Mouse (Mus musculus) erythroblast, embryonic 14.5 days (primary cell): ENCODE results near the gene Azin2. TPM values are rescaled to one million over a fixed set of nuclear protein-coding genes. Genes with fewer than 3 reads are reported as not detected.

Experiments
- H3K27me3 ChIP-seq: 2 replicates; pipeline ENCODE4 v1.6.1; 2012; ENCODE audit warnings: inconsistent platforms; ENCODE audit not compliant: control insufficient read depth
- H3K36me3 ChIP-seq: 2 replicates; pipeline ENCODE4 v1.6.1; 2012; ENCODE audit warnings: mild to moderate bottlenecking, inconsistent platforms; ENCODE audit not compliant: control insufficient read depth
- H3K4me1 ChIP-seq: 2 replicates; pipeline ENCODE4 v1.6.1; 2012; ENCODE audit warnings: inconsistent platforms; ENCODE audit not compliant: control insufficient read depth
- H3K4me3 ChIP-seq: replicated peaks from 2 replicates; pipeline ENCODE3; 2012; ENCODE audit warnings: moderate library complexity, mild to moderate bottlenecking, inconsistent platforms
- H3K9me3 ChIP-seq: 2 replicates; pipeline ENCODE4 v1.6.1; 2012; ENCODE audit warnings: low read length, inconsistent platforms, mixed read lengths; ENCODE audit not compliant: control insufficient read depth
- GATA1 ChIP-seq: IDR thresholded peaks from 2 replicates; pipeline ENCODE4 v1.6.1; 2012; ENCODE audit warnings: low read length, inconsistent platforms, mixed read lengths
- TAL1 ChIP-seq: IDR thresholded peaks from 3 replicates; pipeline ENCODE4 v1.6.1; 2012; ENCODE audit warnings: low read length, inconsistent platforms, mixed read lengths
- polyA plus RNA-seq: library from polyadenylated mRNA; stranded (reverse); fragments of >175 nt; gene quantifications from 2 replicates; pipeline ENCODE4 v1.2.3, GENCODE M21; 2012

Gene Azin2
- polyA plus RNA-seq, 1 experiment, result not detected

DNA sequence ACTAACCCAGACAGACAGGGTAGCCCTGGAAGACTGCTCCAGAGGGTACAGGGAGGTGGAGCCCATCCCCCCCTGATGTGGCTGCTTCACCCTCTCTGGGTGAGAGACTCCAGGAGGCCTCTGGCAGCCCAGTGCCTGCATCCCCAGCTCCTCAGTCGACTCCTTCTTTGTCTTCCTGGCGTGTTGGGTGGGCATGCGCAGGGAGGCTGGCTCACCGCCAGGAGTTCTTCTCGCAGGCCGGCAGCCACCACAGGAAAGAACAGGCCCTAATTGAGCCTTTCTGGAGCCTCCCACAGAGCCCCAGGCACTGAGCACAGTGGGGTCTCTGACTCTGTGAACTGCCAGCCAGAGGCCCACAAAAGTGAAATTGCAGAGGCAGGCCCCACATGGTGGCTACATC is 62.9 kb downstream of the Azin2 start:
- TF ChIP-seq TAL1 (no peak), GATA1 (no peak)
- no peaks in the 10 kb centered on the region for H3K36me3 ChIP-seq
- H3K9me3 ChIP-seq, result no peaks in the 10 kb centered on the region
- H3K4me1 ChIP-seq, result no peaks in the 10 kb centered on the region
- no peak overlapping the region for H3K4me3 ChIP-seq
- H3K27me3 ChIP-seq, result no peaks in the 10 kb centered on the region

DNA sequence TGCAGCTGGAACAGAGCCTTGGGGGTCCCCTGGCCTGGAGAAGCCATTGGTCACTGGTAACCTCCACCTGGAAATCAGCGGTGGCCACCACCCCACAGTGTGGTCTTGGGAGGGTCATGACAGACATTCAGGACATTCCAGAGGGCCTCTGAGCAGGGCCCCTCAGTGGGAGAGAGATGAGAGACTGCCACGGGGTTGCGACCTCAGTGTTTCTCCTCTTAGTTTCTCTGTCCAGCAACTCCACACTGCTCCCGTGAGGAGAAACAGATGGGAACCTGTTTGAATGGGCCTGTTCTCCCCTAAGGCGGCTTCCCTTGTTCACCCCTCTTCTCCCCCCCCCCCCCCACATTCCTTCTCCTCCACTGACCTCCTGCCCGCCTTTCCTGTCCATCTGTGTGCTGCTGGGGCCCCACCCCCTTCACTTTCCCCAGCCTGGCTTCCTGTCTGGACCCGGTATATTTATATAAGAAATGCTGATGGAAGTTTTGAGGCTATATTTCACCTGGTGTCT is 64.3 kb downstream of the Azin2 start:
- no peaks in the 10 kb centered on the region for H3K4me1 ChIP-seq
- no peaks in the 10 kb centered on the region for H3K36me3 ChIP-seq
- H3K27me3 ChIP-seq, result no peaks in the 10 kb centered on the region
- H3K4me3 ChIP-seq, result no peak overlapping the region
- TF ChIP-seq TAL1 (no peak), GATA1 (no peak)
- no peaks in the 10 kb centered on the region for H3K9me3 ChIP-seq

DNA sequence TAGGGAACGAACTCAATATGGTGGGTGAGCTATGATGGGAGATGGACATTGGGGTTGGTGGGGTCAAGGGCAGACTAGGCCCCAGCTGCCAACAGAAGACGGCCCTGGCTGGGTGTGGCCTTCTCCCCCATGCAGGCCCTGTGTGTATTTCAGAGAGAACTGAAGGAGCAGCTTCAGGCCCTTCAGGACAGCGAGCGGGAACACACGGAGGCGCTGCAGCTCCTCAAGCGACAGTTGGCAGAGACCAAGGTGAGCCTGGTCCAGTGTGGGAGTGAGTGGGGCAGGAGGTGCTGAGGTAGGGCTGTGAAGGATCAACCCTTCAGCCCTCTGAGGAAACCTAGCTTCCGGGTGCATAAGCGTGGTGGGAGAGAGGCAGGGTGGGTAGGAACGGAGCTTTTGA is 65.6 kb downstream of the Azin2 start:
- Histone ChIP-seq H3K4me1 (no peaks in the 10 kb centered on the region), H3K9me3 (no peaks in the 10 kb centered on the region), H3K4me3 (no peak overlapping the region), H3K27me3 (no peaks in the 10 kb centered on the region), H3K36me3 (no peaks in the 10 kb centered on the region)
- TF ChIP-seq GATA1 (no peak), TAL1 (no peak)

DNA sequence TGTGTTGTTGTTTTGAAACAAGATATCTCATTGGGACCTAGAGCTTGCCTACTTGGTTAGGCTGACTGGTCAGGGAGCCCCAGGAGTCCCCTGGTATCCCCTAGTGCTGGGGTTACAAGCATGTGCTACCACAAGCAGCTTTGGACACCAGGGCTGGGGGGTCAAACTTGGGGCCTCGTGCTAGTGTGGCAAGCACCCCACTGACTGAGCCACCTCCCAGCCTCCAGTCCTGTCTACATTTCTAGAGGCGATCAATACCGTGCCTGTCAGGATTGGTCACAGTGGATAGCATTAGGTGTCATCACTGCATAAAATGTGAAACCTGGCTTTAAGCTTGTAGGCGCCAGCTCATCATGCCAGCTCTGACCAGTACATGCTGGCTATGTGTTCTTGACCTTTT is 66.4 kb downstream of the Azin2 start:
- H3K27me3 ChIP-seq, result no peaks in the 10 kb centered on the region
- H3K9me3 ChIP-seq, result no peaks in the 10 kb centered on the region
- H3K4me1 ChIP-seq, result no peaks in the 10 kb centered on the region
- H3K4me3 ChIP-seq, result no peak overlapping the region
- H3K36me3 ChIP-seq, result no peaks in the 10 kb centered on the region
- TF ChIP-seq GATA1 (no peak), TAL1 (no peak)

DNA sequence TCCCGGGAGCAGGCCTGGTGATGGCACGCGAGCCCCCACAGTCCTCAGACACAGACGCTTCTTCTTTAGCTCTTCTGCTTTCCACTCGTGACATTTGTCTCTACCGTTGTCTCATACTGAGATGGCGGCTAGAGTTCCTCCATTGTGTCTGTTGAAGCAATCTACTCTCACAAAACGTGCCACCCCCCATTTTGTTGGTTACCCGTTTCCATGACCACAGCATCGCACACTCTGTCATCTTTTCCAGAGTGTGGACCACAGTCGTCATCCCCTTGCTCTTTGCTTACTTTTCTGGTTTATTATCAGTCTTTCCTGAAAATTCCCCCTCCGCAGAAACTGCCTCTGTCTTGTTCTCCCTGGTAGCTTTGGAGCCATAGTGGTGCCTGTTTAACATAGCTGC is 68.1 kb downstream of the Azin2 start:
- Histone ChIP-seq H3K4me1 (no peaks in the 10 kb centered on the region), H3K36me3 (no peaks in the 10 kb centered on the region), H3K4me3 (no peak overlapping the region), H3K9me3 (no peaks in the 10 kb centered on the region), H3K27me3 (no peaks in the 10 kb centered on the region)
- no peak for TF ChIP-seq TAL1
- no peak for TF ChIP-seq GATA1

DNA sequence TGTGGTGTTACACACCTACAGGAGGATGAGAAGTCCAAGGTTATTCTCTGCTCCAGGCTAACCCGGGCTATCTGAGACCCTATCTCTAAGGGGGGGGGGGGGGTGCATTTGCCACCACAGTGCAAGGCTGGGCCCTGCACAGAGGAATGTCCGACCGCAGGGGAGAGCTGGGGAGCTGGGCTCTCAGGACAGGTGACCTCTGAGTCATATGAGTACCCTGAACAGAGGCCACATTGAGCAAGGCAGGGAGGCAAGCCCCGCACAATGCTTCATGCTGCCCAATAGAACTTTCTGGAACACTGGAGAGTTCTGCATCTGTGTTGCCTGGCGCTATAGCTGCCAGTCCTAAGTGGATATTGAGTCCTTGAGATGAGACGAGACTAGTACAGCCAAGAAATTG is 70.1 kb downstream of the Azin2 start:
- Histone ChIP-seq H3K4me1 (no peaks in the 10 kb centered on the region), H3K9me3 (no peaks in the 10 kb centered on the region), H3K4me3 (no peak overlapping the region), H3K27me3 (no peaks in the 10 kb centered on the region; the same call in 1 of the 2 replicates), H3K36me3 (no peaks in the 10 kb centered on the region)
- TF ChIP-seq TAL1 (no peak), GATA1 (no peak)

DNA sequence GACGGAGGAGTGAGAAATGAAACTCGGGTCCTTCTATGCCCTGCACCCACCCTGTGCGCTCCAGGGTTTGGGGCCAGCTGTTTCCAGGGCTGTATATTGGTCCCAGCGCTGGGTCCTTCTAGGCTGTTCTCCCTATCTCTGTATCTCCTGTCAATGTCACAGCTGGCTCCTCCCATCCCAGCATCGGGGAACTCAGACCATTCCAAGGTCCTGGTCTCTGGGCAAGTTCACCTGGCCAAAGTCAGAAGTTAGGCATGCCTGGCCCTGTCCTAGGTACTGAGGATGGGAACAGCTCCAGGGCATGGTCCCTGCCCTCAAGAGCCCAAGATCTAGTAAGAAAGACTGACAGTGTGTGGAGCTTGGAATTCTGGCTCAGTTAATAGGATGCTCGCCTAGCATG is 70.5 kb downstream of the Azin2 start:
- H3K27me3 ChIP-seq, result peaks cover 2% of the 10 kb centered on the region
- TF ChIP-seq GATA1 (no peak), TAL1 (no peak)

DNA sequence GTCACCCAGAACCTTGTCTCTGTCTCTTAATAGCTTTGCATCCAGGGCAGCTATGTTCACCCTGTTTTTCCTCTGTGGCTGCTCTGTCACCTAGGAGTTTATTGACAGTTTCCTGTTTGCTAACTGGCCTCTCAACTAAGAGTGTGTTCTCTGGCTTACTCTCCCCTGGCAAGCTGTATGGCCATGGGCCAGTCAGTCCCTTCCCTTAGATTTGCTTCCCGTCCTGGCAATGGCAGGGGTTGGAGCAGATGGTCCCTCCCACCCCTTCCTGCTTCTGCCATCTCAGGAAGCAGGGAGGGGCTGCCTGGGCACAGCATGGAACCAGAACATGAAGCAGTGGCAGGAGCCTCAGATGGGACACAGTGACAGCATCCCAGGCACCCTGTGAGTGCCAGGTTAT is 71.1 kb downstream of the Azin2 start:
- H3K4me3 ChIP-seq, result no peak overlapping the region
- no peak for TF ChIP-seq TAL1
- no peak for TF ChIP-seq GATA1
- peaks cover 7% of the 10 kb centered on the region for H3K27me3 ChIP-seq
- H3K9me3 ChIP-seq, result no peaks in the 10 kb centered on the region
- H3K36me3 ChIP-seq, result no peaks in the 10 kb centered on the region
- H3K4me1 ChIP-seq, result no peaks in the 10 kb centered on the region

More for the DNA sequence above, 70.5 kb downstream of the Azin2 start:
- Histone ChIP-seq H3K9me3 (no peaks in the 10 kb centered on the region), H3K4me3 (no peak overlapping the region), H3K4me1 (no peaks in the 10 kb centered on the region), H3K36me3 (no peaks in the 10 kb centered on the region)

DNA sequence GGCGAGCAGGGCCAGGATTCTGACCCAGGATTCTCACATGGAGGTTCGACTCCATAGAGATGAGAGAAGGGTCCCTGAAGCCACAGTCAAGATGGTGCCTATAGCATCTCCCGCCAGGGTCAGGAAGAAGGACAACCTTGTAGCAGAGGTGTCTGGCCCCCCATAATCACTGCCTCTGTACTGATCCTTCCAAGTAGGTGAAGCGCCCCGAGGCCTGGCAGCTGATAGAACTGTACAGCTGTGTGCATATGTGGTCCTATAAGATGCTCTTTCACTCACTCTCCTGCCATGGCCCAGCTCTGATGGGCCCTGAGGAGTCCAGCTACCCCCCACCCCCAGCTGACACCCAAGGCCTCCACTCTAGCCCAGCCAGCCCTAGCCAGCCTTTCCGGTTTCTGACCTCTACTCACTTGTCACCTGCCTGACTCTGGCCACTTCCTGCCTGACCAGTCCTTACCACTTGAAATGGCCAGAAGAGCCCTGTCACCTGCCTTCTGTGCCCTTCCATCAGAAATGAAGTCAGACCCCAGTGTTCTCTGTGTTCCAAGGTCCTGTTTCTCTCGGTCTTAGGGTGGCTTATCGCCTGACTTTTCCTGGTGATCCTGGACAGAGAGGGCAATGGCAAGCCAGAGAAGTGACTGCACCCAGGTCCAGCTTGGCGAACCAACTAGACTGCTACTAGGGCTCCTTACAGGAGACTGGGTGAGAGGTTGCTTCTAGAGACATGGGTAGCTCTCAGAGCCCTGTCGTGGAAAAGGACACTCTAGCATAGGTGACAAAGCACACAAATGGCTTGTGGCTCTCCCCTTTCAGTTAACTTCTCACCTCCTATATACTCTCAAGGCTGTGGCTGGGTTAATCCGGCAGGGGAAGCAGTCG is 72.3 kb downstream of the Azin2 start:
- Histone ChIP-seq H3K4me3 (no peak overlapping the region), H3K27me3 (peaks cover 17% of the 10 kb centered on the region)
- no peak for TF ChIP-seq GATA1
- TF ChIP-seq TAL1, result no peak

More for the DNA sequence above, 72.3 kb downstream of the Azin2 start:
- Histone ChIP-seq H3K36me3 (no peaks in the 10 kb centered on the region), H3K4me1 (no peaks in the 10 kb centered on the region), H3K9me3 (peaks cover 2% of the 10 kb centered on the region; the same call in 1 of the 2 replicates)
